Mouse (Mus musculus): ENCODE data around the gene Dohh. TPM values are rescaled to one million over a fixed set of nuclear protein-coding genes. Genes with fewer than 3 reads are reported as not detected.

The Dohh gene
- polyA plus RNA-seq, 1 experiment from 2014 or later: 44.8 TPM

DNA sequence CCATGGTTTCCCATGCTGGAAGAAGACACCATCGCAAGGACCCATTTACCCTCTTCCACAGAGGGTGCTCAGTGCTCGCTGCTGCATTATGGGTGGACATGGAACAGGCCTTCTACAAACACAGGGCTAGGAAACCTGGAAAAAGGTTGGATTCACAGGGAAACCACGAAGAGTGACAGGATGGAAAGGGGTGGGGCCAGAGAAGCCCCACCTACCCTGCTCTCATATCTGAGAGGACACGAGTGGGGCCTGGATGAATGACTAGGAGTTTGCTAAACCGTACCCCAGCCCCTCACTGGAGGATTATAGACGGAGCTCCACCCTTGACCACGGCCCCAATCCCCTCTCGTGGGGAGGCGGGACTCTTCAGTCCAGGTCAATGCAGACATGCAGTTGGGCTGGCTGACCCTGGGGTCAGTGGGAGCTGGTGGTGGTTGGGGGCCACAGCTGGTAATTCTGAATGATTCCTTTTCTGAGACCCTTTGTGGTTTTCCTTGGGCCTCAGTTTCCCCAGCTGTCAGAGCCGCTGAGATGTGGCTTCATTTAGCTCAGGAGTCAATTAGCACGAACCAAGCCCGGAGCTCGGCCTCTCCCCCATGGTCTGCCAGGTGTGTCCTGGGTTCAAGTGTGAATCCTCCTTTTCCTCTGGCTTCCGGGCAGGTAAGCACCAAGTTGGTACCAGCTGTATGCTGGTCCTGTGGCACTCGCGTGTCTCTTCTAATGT is 28.5 kb downstream of the Dohh start:
- WGBS: 69% methylated on average over 16 of the region's 16 CpGs
- Histone ChIP-seq H3K9ac (replicated peaks; ENCODE audit: low read depth, low read length) (no peak overlapping the region), H3K4me1 (ENCODE audit: control insufficient read depth, insufficient read depth, low read length) (peaks cover 77% of the 10 kb centered on the region), H3K4me3 (ENCODE audit: low read depth, low read length) (no peak overlapping the region), H3K27ac (ENCODE audit: low read length) (peak overlapping the region; percentile 82), H3K36me3 (ENCODE audit: control insufficient read depth, insufficient read depth, low read length) (no peaks in the 10 kb centered on the region; the same call in 1 of the 2 replicates), H3K4me2 (replicated peaks; ENCODE audit: low read depth, low read length) (no peak overlapping the region), H3K9me3 (ENCODE audit: control insufficient read depth, low read depth, low read length) (no peaks in the 10 kb centered on the region), H3K27me3 (ENCODE audit: control insufficient read depth, insufficient read depth, low read length) (no peaks in the 10 kb centered on the region)
- ATAC-seq (ENCODE audit: insufficient number of reproducible peaks, insufficient read depth, low FRiP score, low read depth): no peak

DNA sequence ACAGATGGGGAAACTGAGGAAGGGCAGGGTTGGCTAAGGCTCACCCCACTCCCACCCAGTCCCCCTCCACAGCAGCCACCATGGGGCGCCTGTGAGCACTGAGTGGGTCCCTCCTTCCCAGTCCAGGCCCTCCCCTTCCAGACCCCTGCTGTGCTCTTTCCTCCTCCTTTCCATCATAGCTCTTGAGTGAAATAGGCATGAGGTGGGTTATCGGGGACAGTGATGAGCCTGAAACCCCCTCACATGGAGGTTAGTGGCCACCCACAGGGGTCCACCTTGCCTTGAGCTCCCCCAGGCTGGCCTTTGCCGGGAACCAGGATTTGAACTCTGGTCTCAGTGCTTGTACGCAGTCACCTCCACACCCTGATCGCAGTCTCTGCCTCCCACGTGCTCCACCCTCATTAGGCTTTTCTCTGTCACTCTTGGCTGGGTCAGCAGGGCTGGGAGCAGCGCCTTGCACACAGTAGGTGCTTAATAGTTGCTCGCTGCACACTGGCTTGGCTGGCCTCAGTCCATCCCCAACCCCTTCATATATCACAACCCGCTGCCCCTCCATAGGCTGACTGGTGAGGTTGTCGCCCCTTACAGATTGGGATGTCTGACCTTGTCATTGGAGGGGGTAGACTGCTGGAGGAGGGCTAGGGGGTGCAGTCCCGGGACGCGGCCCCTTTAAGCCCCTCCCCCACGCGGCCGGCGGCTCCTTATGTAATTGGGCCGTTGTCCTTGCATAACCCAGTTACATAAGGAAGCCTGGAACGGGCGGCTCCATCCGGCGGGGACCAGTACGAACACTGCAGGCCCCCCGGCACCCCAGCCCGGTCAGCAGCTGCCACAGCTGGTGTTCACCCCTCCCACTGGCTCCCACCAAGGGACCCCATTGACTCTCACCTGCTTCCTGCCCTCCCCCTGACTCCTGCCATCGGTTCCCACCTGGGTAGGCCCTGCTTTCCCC is 29.4 kb downstream of the Dohh start:
- peaks cover 76% of the 10 kb centered on the region for H3K4me1 ChIP-seq (ENCODE audit: control insufficient read depth, insufficient read depth, low read length)
- no peak overlapping the region for H3K27ac ChIP-seq (ENCODE audit: low read length)
- no peaks in the 10 kb centered on the region for H3K27me3 ChIP-seq (ENCODE audit: control insufficient read depth, insufficient read depth, low read length)
- no peaks in the 10 kb centered on the region; the same call in 1 of the 2 replicates for H3K36me3 ChIP-seq (ENCODE audit: control insufficient read depth, insufficient read depth, low read length)
- H3K9me3 ChIP-seq (ENCODE audit: control insufficient read depth, low read depth, low read length): no peaks in the 10 kb centered on the region
- 29% methylated on average over 26 of the region's 26 CpGs for WGBS
- H3K4me2 ChIP-seq (replicated peaks; ENCODE audit: low read depth, low read length): peak overlapping the region; percentile 32
- H3K9ac ChIP-seq (replicated peaks; ENCODE audit: low read depth, low read length): no peak overlapping the region
- ATAC-seq (ENCODE audit: insufficient number of reproducible peaks, insufficient read depth, low FRiP score, low read depth): no peak
- no peak overlapping the region for H3K4me3 ChIP-seq (ENCODE audit: low read depth, low read length)

DNA sequence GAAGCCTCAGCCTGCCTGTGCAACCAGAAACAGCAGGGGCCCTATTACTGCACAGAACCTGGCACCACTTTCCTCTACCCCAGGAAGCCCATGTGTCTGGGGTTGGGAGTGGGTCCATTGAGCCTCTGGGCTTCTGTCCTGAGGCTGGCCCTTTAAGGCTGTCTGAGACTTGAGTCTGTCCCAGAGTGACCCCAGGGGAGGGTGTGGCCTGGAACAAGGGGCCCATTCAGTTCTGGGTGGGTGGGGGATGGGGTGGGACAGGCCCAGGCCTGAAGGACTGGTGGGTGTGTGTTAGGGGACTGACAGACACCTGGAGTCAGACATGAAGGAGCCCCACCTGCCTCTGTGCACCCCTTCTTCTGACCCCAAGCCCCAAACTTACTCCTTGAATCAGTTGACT is 30.5 kb downstream of the Dohh start:
- peak overlapping the region; percentile 32; the same call in 1 of the 2 replicates for H3K4me2 ChIP-seq (replicated peaks; ENCODE audit: low read depth, low read length)
- no peak for ATAC-seq (ENCODE audit: insufficient number of reproducible peaks, insufficient read depth, low FRiP score, low read depth)

DNA sequence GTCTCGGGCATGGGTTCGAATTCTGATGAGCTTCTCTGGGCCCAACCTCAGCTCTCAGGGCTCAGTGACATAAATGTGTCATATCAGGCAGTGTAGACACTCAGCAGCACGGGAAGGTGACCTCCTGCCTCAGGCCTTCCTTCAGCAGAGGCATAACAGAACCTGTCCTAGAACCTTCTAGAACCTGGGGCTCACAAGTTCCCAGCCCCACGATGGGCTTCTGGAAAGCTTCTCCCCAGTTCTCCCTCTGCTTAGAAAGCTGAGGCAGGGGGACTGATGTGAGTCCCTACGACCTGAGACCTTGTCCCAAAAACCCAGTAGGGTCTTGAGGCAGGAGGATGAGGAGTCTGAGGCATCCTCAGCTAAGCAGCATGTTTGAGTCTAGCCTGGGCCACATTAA is 30.9 kb downstream of the Dohh start:
- 86% methylated on average over 5 of the region's 5 CpGs for WGBS
- no peaks in the 10 kb centered on the region for H3K9me3 ChIP-seq (ENCODE audit: control insufficient read depth, low read depth, low read length)
- no peak overlapping the region for H3K4me2 ChIP-seq (replicated peaks; ENCODE audit: low read depth, low read length)
- H3K4me1 ChIP-seq (ENCODE audit: control insufficient read depth, insufficient read depth, low read length): peaks cover 75% of the 10 kb centered on the region
- H3K27me3 ChIP-seq (ENCODE audit: control insufficient read depth, insufficient read depth, low read length): no peaks in the 10 kb centered on the region
- H3K9ac ChIP-seq (replicated peaks; ENCODE audit: low read depth, low read length): no peak overlapping the region
- no peak overlapping the region for H3K4me3 ChIP-seq (ENCODE audit: low read depth, low read length)
- H3K36me3 ChIP-seq (ENCODE audit: control insufficient read depth, insufficient read depth, low read length): peaks cover 4% of the 10 kb centered on the region; the same call in 1 of the 2 replicates
- no peak for ATAC-seq (ENCODE audit: insufficient number of reproducible peaks, insufficient read depth, low FRiP score, low read depth)
- H3K27ac ChIP-seq (ENCODE audit: low read length): 0 out of 2 replicates have a peak overlapping the region, but pooled peaks have one; percentile 7

More for the DNA sequence above, 30.5 kb downstream of the Dohh start:
- Histone ChIP-seq H3K36me3 (ENCODE audit: control insufficient read depth, insufficient read depth, low read length) (no peaks in the 10 kb centered on the region; the same call in 1 of the 2 replicates), H3K4me1 (ENCODE audit: control insufficient read depth, insufficient read depth, low read length) (peaks cover 79% of the 10 kb centered on the region), H3K9ac (replicated peaks; ENCODE audit: low read depth, low read length) (no peak overlapping the region), H3K4me3 (ENCODE audit: low read depth, low read length) (no peak overlapping the region), H3K27me3 (ENCODE audit: control insufficient read depth, insufficient read depth, low read length) (no peaks in the 10 kb centered on the region), H3K27ac (ENCODE audit: low read length) (0 out of 2 replicates have a peak overlapping the region, but pooled peaks have one; percentile 7), H3K9me3 (ENCODE audit: control insufficient read depth, low read depth, low read length) (no peaks in the 10 kb centered on the region)

DNA sequence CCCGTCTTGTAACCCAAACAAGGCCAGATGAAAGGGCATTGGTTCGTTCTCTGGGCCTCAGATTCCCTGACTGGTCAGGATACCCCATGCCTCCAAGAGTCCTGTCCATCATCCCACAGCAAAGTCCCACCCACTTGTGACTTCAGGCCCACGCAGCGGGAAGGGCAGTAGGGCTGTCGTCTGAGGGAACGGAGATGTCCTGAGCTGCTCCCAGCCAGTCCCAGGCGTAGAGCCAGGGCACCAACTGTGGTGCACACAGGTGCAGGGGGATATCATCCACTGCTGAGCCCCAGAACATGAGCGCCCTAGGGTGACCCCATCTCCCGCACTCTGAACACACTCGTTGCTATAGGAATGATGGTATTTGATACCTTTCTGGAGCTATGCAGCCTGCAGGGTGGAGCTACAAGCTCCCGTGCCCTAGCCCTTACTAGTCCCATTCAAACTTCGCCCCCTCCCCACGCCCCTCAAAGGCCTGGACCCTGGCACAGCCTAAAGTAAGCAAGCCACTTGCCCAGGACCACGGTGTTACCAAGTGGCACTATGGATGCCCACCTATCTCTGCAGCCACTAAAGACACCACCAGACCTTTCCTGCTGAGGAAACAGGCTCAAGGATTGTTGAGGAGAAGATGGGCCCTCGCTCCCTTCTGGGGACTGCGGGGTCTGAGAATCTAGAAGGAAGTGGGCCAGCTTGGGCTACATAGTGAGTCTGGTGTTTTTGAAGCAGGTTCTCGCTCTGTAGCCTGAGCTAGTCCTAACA is 31.5 kb downstream of the Dohh start:
- Histone ChIP-seq H3K36me3 (ENCODE audit: control insufficient read depth, insufficient read depth, low read length) (peaks cover 8% of the 10 kb centered on the region; the same call in 1 of the 2 replicates), H3K9me3 (ENCODE audit: control insufficient read depth, low read depth, low read length) (no peaks in the 10 kb centered on the region), H3K27ac (ENCODE audit: low read length) (peak overlapping the region; percentile 66), H3K27me3 (ENCODE audit: control insufficient read depth, insufficient read depth, low read length) (no peaks in the 10 kb centered on the region), H3K4me2 (replicated peaks; ENCODE audit: low read depth, low read length) (no peak overlapping the region), H3K4me1 (ENCODE audit: control insufficient read depth, insufficient read depth, low read length) (peaks cover 70% of the 10 kb centered on the region), H3K9ac (replicated peaks; ENCODE audit: low read depth, low read length) (no peak overlapping the region), H3K4me3 (ENCODE audit: low read depth, low read length) (no peak overlapping the region)
- 63% methylated on average over 17 of the region's 17 CpGs for WGBS
- ATAC-seq (ENCODE audit: insufficient number of reproducible peaks, insufficient read depth, low FRiP score, low read depth): no peak

DNA sequence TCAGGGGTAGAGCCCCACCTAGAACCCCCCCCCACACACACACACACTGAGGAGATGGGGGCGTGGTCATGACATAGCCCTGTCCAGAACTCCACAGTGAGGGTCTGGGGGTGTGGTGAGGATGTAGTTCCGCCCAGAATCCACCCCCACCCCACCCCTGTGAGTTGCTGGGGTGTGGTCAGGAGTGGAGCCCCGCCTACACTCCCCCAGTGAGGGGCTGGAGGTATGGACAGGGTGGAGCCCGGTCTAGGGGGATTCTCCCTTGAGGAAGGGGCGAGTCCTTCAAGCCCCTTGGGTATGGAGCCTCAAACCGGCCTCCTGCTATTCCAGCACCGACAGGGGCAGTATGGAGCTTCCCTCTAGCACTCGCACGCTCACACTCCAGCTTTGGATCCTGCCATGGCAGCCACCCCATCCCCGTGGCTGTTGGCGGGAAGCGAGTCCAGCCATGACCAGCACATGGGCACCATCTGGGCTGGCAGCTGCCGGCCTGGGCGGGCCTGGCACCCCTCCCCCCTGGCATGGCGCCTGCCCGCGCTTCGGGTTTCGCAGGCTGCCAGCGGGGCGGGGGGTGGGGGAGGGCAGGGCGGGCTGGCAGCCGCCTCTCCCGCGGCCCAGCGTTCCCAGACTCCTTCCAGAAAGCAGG is 32.5 kb downstream of the Dohh start:
- no peaks in the 10 kb centered on the region for H3K9me3 ChIP-seq (ENCODE audit: control insufficient read depth, low read depth, low read length)
- peaks cover 8% of the 10 kb centered on the region; the same call in 1 of the 2 replicates for H3K36me3 ChIP-seq (ENCODE audit: control insufficient read depth, insufficient read depth, low read length)
- peak overlapping the region; percentile 11; the same call in 1 of the 2 replicates for H3K9ac ChIP-seq (replicated peaks; ENCODE audit: low read depth, low read length)
- H3K4me1 ChIP-seq (ENCODE audit: control insufficient read depth, insufficient read depth, low read length): peaks cover 62% of the 10 kb centered on the region
- no peaks in the 10 kb centered on the region for H3K27me3 ChIP-seq (ENCODE audit: control insufficient read depth, insufficient read depth, low read length)
- H3K27ac ChIP-seq (ENCODE audit: low read length): peak overlapping the region; percentile 80
- peak; percentile 67 for ATAC-seq (ENCODE audit: insufficient number of reproducible peaks, insufficient read depth, low FRiP score, low read depth)
- H3K4me3 ChIP-seq (ENCODE audit: low read depth, low read length): peak overlapping the region; percentile 25
- WGBS: 1% methylated on average over 23 of the region's 26 CpGs
- peak overlapping the region; percentile 55 for H3K4me2 ChIP-seq (replicated peaks; ENCODE audit: low read depth, low read length)

DNA sequence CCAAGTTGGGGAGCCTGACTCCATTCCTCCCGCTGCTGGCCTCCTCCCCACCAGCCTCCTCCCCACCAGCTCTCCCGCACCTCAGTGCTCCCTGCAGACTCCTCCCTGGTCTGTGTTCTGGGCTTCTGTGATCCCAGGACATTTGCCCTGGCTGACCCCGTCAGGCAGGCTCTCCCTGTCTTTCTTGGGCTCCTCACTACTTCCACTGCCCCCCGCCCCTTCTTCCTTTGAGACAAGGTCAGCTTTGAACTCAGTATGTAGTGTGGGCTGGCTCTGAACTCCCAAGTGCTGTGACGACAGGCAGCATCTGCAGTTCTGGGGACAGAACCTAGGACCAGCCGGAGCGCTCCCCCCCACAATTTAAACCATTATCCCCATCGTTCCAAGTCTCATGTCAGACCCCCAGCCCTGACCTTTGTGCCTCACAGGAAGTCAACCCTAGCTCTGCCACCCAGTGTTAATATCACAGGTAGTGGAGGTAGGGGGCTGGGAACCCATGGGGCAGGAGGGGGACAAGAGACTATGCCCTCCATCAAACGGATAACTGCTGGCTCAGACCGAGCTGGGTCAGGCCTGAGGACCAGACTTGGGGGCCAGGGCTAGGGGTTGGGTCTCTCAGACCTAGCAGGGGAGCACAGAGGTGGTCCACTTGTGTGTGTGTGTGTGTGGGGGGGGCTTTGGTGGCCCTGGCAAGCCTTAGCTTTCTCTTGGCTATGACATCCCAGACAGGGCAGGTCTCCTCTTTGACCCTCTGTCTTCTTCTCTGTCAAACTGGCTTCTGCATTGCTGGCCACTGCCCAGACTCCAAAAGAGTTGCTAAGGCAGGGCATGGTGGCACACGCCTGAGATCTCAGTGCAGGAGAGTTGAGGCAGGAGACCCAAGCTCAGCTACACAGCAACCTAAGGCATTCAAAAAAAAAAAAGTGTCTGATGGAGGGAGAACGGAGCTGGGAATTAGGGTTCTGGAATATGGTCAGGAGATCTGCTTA is 33.3 kb downstream of the Dohh start:
- H3K9me3 ChIP-seq (ENCODE audit: control insufficient read depth, low read depth, low read length): no peaks in the 10 kb centered on the region
- H3K9ac ChIP-seq (replicated peaks; ENCODE audit: low read depth, low read length): peak overlapping the region; percentile 11; the same call in 1 of the 2 replicates
- no peak for ATAC-seq (ENCODE audit: insufficient number of reproducible peaks, insufficient read depth, low FRiP score, low read depth)
- peaks cover 8% of the 10 kb centered on the region; the same call in 1 of the 2 replicates for H3K36me3 ChIP-seq (ENCODE audit: control insufficient read depth, insufficient read depth, low read length)
- peaks cover 53% of the 10 kb centered on the region for H3K4me1 ChIP-seq (ENCODE audit: control insufficient read depth, insufficient read depth, low read length)
- 48% methylated on average over 12 of the region's 12 CpGs for WGBS
- no peaks in the 10 kb centered on the region for H3K27me3 ChIP-seq (ENCODE audit: control insufficient read depth, insufficient read depth, low read length)
- H3K4me2 ChIP-seq (replicated peaks; ENCODE audit: low read depth, low read length): peak overlapping the region; percentile 55
- peak overlapping the region; percentile 80 for H3K27ac ChIP-seq (ENCODE audit: low read length)
- H3K4me3 ChIP-seq (ENCODE audit: low read depth, low read length): peak overlapping the region; percentile 25

All from stomach, embryonic 14.5 days (tissue).